Mouse (Mus musculus) liver, embryonic 15.5 days (tissue): Measurements from ENCODE around the gene Hist1h2ak. TPM values are rescaled to one million over a fixed set of nuclear protein-coding genes. Genes with fewer than 3 reads are reported as not detected.
"Not testable (repeated sequence)": the region's sequence is repeated elsewhere in the genome, so short reads cannot be mapped to it uniquely, and the experiment has no call there.

Source experiments
- ATAC-seq: fragments of 200-750 bp; cut with Nextera tagmentation; 2 replicates; pipeline ENCODE4 v1.8.0; 2017; ENCODE audit warnings: moderate number of reproducible peaks, mild to moderate bottlenecking, moderate library complexity; ENCODE audit not compliant: insufficient read depth
- H3K27ac ChIP-seq: fragments of 300-500 bp; sonication (generic); replicated peaks from 2 replicates; pipeline ENCODE4 v1.5.1; 2015; ENCODE audit warnings: mild to moderate bottlenecking, inconsistent platforms
- H3K27me3 ChIP-seq: fragments of 300-500 bp; sonication (generic); 2 replicates; pipeline ENCODE4 v1.6.1; 2015; ENCODE audit warnings: mild to moderate bottlenecking, inconsistent platforms
- H3K36me3 ChIP-seq: fragments of 300-500 bp; sonication (generic); replicated peaks from 2 replicates; pipeline ENCODE4 v1.6.1; 2015; ENCODE audit warnings: moderate library complexity, mild to moderate bottlenecking, inconsistent platforms
- H3K4me1 ChIP-seq: fragments of 300-500 bp; sonication (generic); replicated peaks from 2 replicates; pipeline ENCODE4 v1.6.1; 2015; ENCODE audit warnings: inconsistent platforms
- H3K4me2 ChIP-seq: fragments of 300-500 bp; sonication (generic); 2 replicates; pipeline ENCODE4 v1.6.1; 2015; ENCODE audit warnings: moderate library complexity, mild to moderate bottlenecking, inconsistent platforms
- H3K4me3 ChIP-seq: fragments of 300-500 bp; sonication (generic); replicated peaks from 2 replicates; pipeline ENCODE4 v1.5.1; 2015; ENCODE audit warnings: mild to moderate bottlenecking, inconsistent platforms
- H3K9ac ChIP-seq: fragments of 300-500 bp; sonication (generic); 2 replicates; pipeline ENCODE4 v1.6.1; 2015; ENCODE audit warnings: moderate library complexity, mild to moderate bottlenecking, inconsistent platforms
- H3K9me3 ChIP-seq: fragments of 300-500 bp; sonication (generic); replicated peaks from 2 replicates; pipeline ENCODE4 v1.6.1; 2016; ENCODE audit warnings: inconsistent platforms
- WGBS: fragments of 180-500 bp; shearing (Covaris S2); methylation state at CpG from one replicate; pipeline ENCODE4 v1.1.7; 2015; ENCODE audit warnings: mixed read lengths; ENCODE audit not compliant: insufficient replicate concordance; 5-methylcytosine and 5-hydroxymethylcytosine counted together
- polyA plus RNA-seq: library from polyadenylated mRNA; unstranded; fragments of >200 nt; fragmentation: Nextera tagmentation; extraction: Ambion mirVana; gene quantifications from 2 replicates; pipeline ENCODE4 v1.2.1, GENCODE M21; 2015

Gene Hist1h2ak
- 40.7 and 47.8 TPM in 2 replicates for polyA plus RNA-seq

DNA sequence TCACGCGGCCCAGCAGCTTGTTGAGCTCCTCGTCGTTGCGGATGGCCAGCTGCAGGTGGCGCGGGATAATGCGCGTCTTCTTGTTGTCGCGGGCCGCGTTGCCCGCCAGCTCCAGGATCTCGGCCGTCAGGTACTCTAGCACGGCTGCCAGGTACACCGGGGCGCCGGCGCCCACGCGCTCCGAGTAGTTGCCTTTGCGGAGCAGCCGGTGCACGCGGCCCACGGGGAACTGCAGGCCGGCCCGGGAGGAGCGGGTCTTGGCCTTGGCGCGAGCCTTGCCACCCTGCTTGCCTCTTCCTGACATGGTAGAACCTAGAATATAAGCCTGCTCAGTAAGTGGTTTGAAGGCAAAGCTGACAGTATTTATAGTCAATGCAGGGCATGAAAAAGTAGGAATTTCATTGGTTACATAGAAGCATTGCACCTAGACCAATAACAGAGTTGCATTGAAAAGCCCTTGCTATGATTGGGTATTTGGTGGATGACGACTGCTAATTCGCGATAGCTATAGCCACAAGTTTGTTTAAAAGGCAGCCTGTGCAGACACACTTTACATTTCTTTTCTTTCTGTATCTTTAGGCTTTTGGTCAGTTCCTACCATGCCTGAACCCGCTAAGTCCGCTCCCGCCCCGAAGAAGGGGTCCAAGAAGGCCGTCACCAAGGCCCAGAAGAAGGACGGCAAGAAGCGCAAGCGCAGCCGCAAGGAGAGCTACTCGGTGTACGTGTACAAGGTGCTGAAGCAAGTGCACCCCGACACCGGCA, at the start of gene Hist1h2ak, which contains the start of gene Hist1h2bn:
Gene Hist1h2ak, minus strand, starts transcription at position 304 of the 762 bp plus-strand sequence.
Gene Hist1h2bn, plus strand, starts transcription at position 600 of the 762 bp plus-strand sequence.
- Histone ChIP-seq H3K27ac (peak within 1 kb of the TSS; percentile 99), H3K4me2 (peak within 1 kb of the TSS; percentile 74), H3K4me3 (peak within 1 kb of the TSS; percentile 57), H3K9ac (peak within 1 kb of the TSS; percentile 62), H3K4me1 (peaks cover 36% of the 10 kb centered on the region)
- not testable (repeated sequence) for H3K36me3 ChIP-seq, H3K9me3 ChIP-seq, H3K27me3 ChIP-seq
- peak; percentile 83 for ATAC-seq
- under 1% methylated on average over 49 of the region's 50 CpGs for WGBS

DNA sequence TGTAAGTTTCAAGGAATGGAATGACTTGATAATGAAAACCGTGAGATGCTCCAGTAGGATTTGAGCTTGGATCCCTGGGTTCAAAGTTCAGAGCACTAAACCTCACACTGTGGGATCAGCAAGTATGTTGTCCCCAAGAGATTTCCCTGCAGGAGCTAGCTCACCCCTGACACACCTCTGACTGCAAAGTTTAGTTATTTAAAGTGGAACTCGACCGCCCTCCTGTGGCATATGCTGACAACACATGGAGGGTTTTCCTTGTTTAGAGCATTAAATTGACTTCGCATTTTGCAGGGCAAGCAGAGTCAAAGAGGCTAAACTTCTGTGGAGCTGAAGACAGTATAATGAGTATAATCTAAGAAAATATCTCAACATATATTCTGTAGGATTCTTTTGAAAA, 49.4 kb upstream of the Hist1h2ak start:
- WGBS = no CpG with 5 or more reads among the region's 4 CpGs
- H3K4me3 ChIP-seq, H3K9me3 ChIP-seq, H3K27me3 ChIP-seq, H3K4me1 ChIP-seq, H3K9ac ChIP-seq, H3K27ac ChIP-seq, H3K36me3 ChIP-seq, H3K4me2 ChIP-seq: not testable (repeated sequence)
- peak; percentile 53 for ATAC-seq

DNA sequence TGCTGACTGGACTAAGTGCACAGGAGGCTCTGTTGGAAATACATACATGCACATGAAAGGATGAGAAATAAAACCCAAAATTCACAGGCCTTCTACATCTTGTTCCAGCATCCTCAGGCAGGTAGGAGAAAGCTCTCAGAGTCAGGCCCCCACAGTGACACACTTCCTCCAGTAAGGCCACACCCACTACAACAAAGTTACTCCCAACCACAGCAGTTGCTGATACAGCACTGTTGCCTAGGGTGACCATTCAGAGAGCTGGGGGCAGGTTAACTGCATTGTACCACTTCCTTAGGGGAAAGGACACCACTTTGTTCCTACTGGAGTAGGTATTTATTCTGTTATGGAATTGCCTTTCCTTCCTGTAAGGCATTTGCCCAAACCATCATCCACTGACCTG, 43.5 kb upstream of the Hist1h2ak start:
- H3K4me3 ChIP-seq = not testable (repeated sequence)
- ATAC-seq = peak; percentile 58; the same call in 1 of the 2 replicates

DNA sequence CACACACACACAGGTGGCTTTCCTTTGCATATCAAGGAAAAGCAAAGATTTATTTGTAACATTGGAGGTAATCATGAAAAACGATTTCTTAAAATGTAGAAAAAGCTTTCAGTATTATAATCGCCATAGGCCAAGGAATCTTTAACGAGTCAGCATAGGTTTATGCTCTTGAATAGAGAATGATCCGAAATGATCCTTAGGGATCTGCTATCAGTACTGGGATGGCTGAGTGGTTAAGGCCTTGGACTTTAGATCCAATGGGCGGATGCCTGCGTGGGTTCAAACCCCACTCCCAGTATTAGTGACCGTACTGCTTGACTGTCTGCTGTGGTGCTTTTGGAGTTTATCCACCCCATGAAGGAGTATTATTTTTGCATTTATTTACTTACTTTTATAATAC, 42.0 kb upstream of the Hist1h2ak start:
- H3K4me3 ChIP-seq = no peak overlapping the region
- no peaks in the 10 kb centered on the region for H3K27me3 ChIP-seq
- no peaks in the 10 kb centered on the region for H3K36me3 ChIP-seq
- no peaks in the 10 kb centered on the region for H3K9me3 ChIP-seq
- 78% methylated on average over 7 of the region's 7 CpGs for WGBS
- H3K4me2 ChIP-seq = no peak overlapping the region
- no peak for ATAC-seq
- H3K4me1 ChIP-seq = peaks cover 5% of the 10 kb centered on the region
- H3K9ac ChIP-seq = no peak overlapping the region
- no peak overlapping the region for H3K27ac ChIP-seq

More for the DNA sequence above, 43.5 kb upstream of the Hist1h2ak start:
- H3K9ac ChIP-seq, H3K4me2 ChIP-seq, H3K27ac ChIP-seq, H3K27me3 ChIP-seq, H3K36me3 ChIP-seq, H3K4me1 ChIP-seq, H3K9me3 ChIP-seq: not testable (repeated sequence)

DNA sequence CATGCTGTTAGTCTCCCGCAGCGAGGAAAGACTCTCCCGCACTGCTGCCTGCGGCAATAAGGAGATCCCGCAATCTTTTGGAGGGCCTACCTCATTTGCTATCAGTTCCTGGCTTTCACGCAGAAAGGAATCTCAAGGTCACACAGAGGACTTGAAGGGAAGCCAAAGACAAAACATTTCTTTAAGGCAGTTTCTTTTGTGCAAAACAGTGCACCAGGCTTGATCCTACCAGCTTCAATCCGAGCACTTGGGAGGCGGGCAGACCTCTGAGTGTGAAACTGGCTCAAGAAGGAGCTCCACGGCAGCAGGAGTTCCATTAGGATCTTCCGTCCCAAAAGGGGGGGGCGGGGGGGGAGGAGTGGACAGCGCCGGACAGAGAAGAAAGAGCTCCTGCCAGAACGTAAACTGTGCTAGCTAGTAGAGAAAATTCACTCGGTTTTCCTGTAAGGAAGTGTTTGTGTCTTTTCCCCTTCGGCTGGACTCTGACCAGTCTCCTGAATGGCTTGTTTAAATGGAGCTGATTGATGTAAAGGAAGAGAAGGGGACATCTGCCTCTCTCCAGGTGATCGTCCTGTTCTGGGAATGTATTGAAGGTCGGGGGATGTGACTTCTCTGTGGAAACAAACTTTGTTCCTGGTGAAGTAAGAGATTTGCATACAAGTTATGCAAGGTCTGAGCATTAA, 37.1 kb upstream of the Hist1h2ak start:
- H3K36me3 ChIP-seq = no peaks in the 10 kb centered on the region
- no peaks in the 10 kb centered on the region for H3K27me3 ChIP-seq
- no peak overlapping the region for H3K9ac ChIP-seq
- 32% methylated on average over 18 of the region's 18 CpGs for WGBS
- ATAC-seq = no peak
- H3K9me3 ChIP-seq = no peaks in the 10 kb centered on the region
- no peak overlapping the region for H3K4me3 ChIP-seq
- no peak overlapping the region for H3K27ac ChIP-seq
- H3K4me1 ChIP-seq = peaks cover 30% of the 10 kb centered on the region
- peak overlapping the region; percentile 48 for H3K4me2 ChIP-seq

DNA sequence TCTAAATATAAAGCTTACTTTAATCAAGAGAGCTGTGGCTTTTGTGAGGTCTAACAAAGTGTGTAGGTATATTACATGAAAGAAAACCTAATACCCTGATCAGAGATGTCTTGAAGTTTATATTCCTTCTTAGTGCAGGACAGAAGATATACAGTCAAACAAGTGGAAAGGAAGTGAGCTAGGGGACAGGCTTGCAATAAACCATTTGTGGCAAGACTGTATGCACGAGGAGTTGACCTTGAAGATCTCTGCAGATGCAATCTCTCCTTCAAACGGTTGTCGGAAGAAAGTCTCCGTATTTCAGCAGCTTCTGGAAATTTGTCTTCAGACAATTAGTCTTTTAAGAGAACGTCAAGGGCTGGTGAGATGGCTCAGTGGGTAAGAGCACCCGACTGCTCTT, 36.3 kb upstream of the Hist1h2ak start:
- no peaks in the 10 kb centered on the region for H3K9me3 ChIP-seq
- no peaks in the 10 kb centered on the region for H3K27me3 ChIP-seq
- no peaks in the 10 kb centered on the region for H3K36me3 ChIP-seq
- H3K4me1 ChIP-seq = peaks cover 37% of the 10 kb centered on the region
- H3K4me2 ChIP-seq = 0 out of 2 replicates have a peak overlapping the region, but pooled peaks have one; percentile 2
- ATAC-seq = no peak
- no peak overlapping the region for H3K9ac ChIP-seq
- peak overlapping the region; percentile 100 for H3K27ac ChIP-seq
- 48% methylated on average over 6 of the region's 6 CpGs for WGBS
- no peak overlapping the region for H3K4me3 ChIP-seq

DNA sequence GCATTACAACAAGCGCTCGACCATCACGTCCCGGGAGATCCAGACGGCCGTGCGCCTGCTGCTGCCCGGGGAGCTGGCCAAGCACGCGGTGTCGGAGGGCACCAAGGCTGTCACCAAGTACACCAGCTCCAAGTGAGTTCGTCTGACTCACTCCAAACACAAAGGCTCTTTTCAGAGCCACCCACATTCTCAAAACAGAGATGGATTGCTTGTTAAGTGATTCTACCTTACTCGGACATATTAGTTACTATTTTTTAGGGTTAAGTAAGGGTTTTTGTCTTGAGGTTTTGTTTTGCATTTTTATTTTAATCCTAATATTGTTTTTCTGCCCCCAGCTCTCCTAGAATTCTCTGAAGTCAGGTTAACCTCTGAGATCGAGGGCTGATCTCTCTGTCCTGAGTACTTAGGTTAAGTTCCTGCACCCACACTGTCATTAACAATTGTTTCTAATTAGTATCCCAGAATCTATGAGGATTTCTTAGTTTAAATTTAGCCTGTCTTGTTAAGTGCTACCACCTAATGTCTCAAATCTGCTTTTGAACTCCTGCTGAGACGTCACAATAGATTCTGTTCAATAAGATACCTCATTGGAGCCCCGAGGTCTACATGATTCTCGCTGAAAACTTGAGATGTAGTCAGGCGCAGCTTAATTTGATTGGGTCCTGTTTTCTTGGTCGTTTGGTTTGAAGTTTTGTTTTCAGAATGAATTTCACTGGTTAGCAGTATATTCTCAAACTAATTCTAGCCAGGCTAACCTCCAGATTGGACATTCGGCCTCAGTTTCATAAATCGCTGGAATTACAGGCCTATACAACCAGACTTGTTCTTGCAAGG, 34.4 kb upstream of the Hist1h2ak start:
- ATAC-seq = peak; percentile 23

DNA sequence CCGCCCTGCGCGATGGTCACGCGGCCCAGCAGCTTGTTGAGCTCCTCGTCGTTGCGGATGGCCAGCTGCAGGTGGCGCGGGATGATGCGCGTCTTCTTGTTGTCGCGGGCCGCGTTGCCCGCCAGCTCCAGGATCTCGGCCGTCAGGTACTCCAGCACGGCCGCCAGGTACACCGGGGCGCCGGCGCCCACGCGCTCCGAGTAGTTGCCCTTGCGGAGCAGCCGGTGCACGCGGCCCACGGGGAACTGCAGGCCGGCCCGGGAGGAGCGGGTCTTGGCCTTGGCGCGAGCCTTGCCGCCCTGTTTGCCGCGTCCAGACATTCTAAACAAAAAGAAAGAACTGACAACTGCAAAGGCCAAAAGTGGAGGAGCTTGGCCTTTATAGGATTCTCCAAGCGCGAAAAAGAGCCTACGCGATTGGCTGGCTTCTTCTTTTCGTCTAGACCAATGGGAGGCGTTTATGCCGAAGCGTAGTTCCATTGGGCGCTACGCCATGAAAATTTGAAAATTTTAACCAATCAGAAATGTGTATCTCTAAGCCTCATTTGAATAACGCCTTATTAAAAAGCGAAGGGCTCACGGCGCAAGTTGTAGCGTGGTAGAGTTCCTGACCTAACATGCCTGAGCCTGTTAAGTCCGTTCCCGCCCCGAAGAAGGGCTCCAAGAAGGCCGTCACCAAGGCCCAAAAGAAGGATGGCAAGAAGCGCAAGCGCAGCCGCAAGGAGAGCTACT, 33.4 kb upstream of the Hist1h2ak start, which contains the start of the genes Hist1h2an and Hist1h2bp:
Gene Hist1h2an, minus strand, starts transcription at position 320 of the 731 bp plus-strand sequence.
Gene Hist1h2bp, plus strand, starts transcription at position 563 of the 731 bp plus-strand sequence.
- H3K4me1 ChIP-seq = peaks cover 57% of the 10 kb centered on the region
- H3K27ac ChIP-seq = peak within 1 kb of the TSS; percentile 100
- H3K9ac ChIP-seq = peak within 1 kb of the TSS; percentile 65
- peak within 1 kb of the TSS; percentile 50 for H3K4me3 ChIP-seq
- not testable (repeated sequence) for H3K36me3 ChIP-seq, H3K27me3 ChIP-seq, H3K9me3 ChIP-seq
- peak within 1 kb of the TSS; percentile 73 for H3K4me2 ChIP-seq
- peak; percentile 85 for ATAC-seq
- under 1% methylated on average over 37 of the region's 63 CpGs for WGBS

More for the DNA sequence above, 34.4 kb upstream of the Hist1h2ak start:
- Histone ChIP-seq H3K27me3 (no peaks in the 10 kb centered on the region), H3K4me3 (peak overlapping the region; percentile 50), H3K4me2 (peak overlapping the region; percentile 73), H3K9me3 (no peaks in the 10 kb centered on the region), H3K4me1 (peaks cover 50% of the 10 kb centered on the region), H3K9ac (peak overlapping the region; percentile 65), H3K27ac (peak overlapping the region; percentile 100), H3K36me3 (no peaks in the 10 kb centered on the region)
- 14% methylated on average over 18 of the region's 21 CpGs for WGBS

DNA sequence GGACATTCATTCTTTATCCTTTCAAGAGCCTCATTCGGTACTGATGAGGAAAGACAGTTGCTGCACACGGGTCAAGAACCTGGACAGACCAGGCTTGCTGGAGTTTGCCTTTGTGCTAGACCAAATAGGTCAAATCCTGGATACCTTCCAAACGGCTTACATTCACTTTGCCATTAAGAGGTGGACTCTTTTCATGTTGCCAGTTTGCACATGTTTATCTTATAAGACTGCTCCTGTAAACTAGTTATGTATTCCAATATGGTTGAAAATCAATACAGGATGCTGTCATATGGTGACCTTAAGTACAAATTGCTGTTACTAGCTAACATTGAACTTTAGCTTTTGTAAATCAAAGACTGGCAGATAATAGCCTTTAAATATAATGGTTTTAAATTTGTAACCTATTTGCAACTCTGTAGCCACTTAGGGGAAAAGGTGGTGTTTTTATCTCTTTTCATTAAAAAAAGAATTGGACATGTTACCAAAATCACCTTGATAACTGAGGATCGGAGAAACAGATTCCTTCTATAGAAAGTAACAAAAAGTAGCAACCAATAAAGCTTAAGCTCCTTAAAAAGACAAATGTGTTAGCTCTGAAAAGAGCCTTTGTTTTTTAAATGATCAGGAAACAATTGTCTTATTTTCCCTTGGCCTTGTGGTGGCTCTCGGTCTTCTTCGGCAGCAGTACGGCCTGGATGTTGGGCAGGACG, 32.7 kb upstream of the Hist1h2ak start:
- 3% methylated on average over 8 of the region's 8 CpGs for WGBS
- Histone ChIP-seq H3K9me3 (no peaks in the 10 kb centered on the region), H3K27ac (peak overlapping the region; percentile 100), H3K4me1 (peaks cover 61% of the 10 kb centered on the region), H3K4me2 (peak overlapping the region; percentile 73), H3K36me3 (no peaks in the 10 kb centered on the region), H3K4me3 (peak overlapping the region; percentile 50), H3K27me3 (no peaks in the 10 kb centered on the region), H3K9ac (peak overlapping the region; percentile 58)
- ATAC-seq = no peak

DNA sequence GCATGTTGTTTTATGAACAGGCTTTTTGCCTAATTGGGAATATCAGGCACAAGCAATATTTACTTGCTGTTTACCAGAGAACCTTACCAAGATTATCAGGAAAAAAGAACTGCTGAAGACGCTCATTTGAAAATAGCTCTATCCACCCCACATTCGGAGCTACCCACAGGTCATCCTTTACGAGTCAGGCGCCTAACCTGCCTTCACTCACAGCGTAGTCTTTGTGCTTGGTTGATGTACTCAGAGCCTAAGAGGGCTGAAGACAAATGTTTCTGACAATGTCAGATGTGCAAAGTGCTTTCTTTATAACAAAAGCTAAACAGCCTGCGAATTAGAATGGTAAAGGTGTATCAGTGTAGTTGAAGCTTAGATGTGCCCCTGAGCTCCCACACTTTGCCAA, 30.7 kb upstream of the Hist1h2ak start:
- peak overlapping the region; percentile 53; the same call in 1 of the 2 replicates for H3K4me3 ChIP-seq
- H3K9me3 ChIP-seq = no peaks in the 10 kb centered on the region
- H3K4me1 ChIP-seq = peaks cover 60% of the 10 kb centered on the region
- H3K4me2 ChIP-seq = peak overlapping the region; percentile 73
- peak overlapping the region; percentile 59 for H3K9ac ChIP-seq
- 52% methylated on average over 6 of the region's 6 CpGs for WGBS
- no peaks in the 10 kb centered on the region for H3K27me3 ChIP-seq
- H3K27ac ChIP-seq = peak overlapping the region; percentile 100
- no peaks in the 10 kb centered on the region for H3K36me3 ChIP-seq
- ATAC-seq = no peak
